Mouse (Mus musculus): ENCODE data around the gene Slc11a2.

- TF ChIP-seq CTCF (IDR thresholded peaks at IDR 0.05): no peak
- no peak for TF ChIP-seq POLR2A (IDR thresholded peaks at IDR 0.05; ENCODE audit: insufficient read depth, low read depth, low read length)
- TF ChIP-seq EP300 (IDR thresholded peaks at IDR 0.05; ENCODE audit: insufficient read depth, low read depth, low read length): no peak
These were observed 2.4 kb downstream of the Slc11a2 start for GRCm38 (mm10) chr15:100422476-100422875.

Measured in heart, adult 2 months (tissue).